Mouse (Mus musculus) liver, embryonic 11.5 days (tissue): ENCODE data around the gene Auts2. TPM values are rescaled to one million over a fixed set of nuclear protein-coding genes. Genes with fewer than 3 reads are reported as not detected.

ENCODE experiments used
- ATAC-seq: fragments of 200-750 bp; cut with Nextera tagmentation; replicated peaks from 2 replicates; pipeline ENCODE4 v1.8.0; 2017; ENCODE audit warnings: moderate number of reproducible peaks, mild to moderate bottlenecking, moderate TSS enrichment, moderate library complexity; ENCODE audit not compliant: low FRiP score
- DNase-seq: peaks from one replicate; pipeline ENCODE4 v3.0.0-alpha.2; 2017; ENCODE audit warnings: low spot score
- H3K27ac ChIP-seq: fragments of 300-500 bp; sonication (generic); 2 replicates; pipeline ENCODE4 v1.5.1; 2014; ENCODE audit warnings: mild to moderate bottlenecking, low read depth, low read length, control low read depth
- H3K27me3 ChIP-seq: fragments of 300-500 bp; sonication (generic); replicated peaks from 2 replicates; pipeline ENCODE4 v1.6.1; 2014; ENCODE audit warnings: low read length, mixed read lengths; ENCODE audit not compliant: control insufficient read depth, insufficient read depth
- H3K36me3 ChIP-seq: fragments of 300-500 bp; sonication (generic); 2 replicates; pipeline ENCODE4 v1.6.1; 2014; ENCODE audit warnings: mild to moderate bottlenecking, low read length, moderate library complexity, mixed read lengths; ENCODE audit not compliant: control insufficient read depth, insufficient read depth
- H3K4me1 ChIP-seq: fragments of 300-500 bp; sonication (generic); replicated peaks from 2 replicates; pipeline ENCODE4 v1.6.1; 2014; ENCODE audit warnings: low read length, mixed read lengths; ENCODE audit not compliant: control insufficient read depth, insufficient read depth
- H3K4me2 ChIP-seq: fragments of 300-500 bp; sonication (generic); 2 replicates; pipeline ENCODE4 v1.6.1; 2014; ENCODE audit warnings: mild to moderate bottlenecking, control low read depth, moderate library complexity
- H3K4me3 ChIP-seq: fragments of 300-500 bp; sonication (generic); 2 replicates; pipeline ENCODE4 v1.5.1; 2014; ENCODE audit warnings: low read depth, low read length, control low read depth
- H3K9ac ChIP-seq: fragments of 300-500 bp; sonication (generic); 2 replicates; pipeline ENCODE4 v1.6.1; 2014; ENCODE audit warnings: low read depth, low read length, control low read depth
- H3K9me3 ChIP-seq: fragments of 300-500 bp; sonication (generic); 2 replicates; pipeline ENCODE4 v1.6.1; 2016; ENCODE audit warnings: low read length, inconsistent platforms, mixed read lengths; ENCODE audit not compliant: control insufficient read depth
- WGBS: fragments of 180-500 bp; shearing (Covaris S2); extraction: QIAGEN DNeasy Blood & Tissue Kit; methylation state at CpG from one replicate; pipeline ENCODE4 v1.1.7; 2014; 5-methylcytosine and 5-hydroxymethylcytosine counted together
- polyA plus RNA-seq: library from polyadenylated mRNA; unstranded; fragments of >200 nt; fragmentation: Nextera tagmentation; extraction: Ambion mirVana; gene quantifications from 2 replicates; pipeline ENCODE4 v1.2.1, GENCODE M21; 2014

Auts2 gene
- polyA plus RNA-seq, 1 experiment from 2014 or later = 13.8 TPM

DNA sequence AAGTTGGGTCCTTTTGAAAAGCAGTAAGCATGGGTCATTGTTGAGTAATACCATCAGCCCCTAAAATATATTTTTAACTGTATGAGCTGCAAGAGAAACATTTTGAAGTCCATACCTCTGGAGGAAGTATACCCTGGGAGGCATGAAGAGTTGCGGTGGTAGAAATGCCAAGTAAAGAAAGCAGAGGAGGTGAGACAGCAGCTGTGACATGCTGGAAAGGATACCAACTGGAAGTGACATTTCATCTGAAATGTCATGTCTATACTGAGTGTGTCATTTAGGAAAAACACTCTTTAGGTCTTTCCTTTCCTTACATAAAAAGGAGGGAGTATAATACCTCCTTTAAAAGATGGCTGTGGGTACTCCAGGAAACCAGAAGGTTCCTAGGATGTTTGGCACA is 336.9 kb downstream of the Auts2 start:
- no peaks in the 10 kb centered on the region for H3K27me3 ChIP-seq
- H3K4me1 ChIP-seq = no peaks in the 10 kb centered on the region
- no peak overlapping the region for H3K9ac ChIP-seq
- DNase-seq = no peak
- H3K9me3 ChIP-seq = no peaks in the 10 kb centered on the region
- no peak overlapping the region for H3K27ac ChIP-seq
- H3K4me3 ChIP-seq = no peak overlapping the region
- H3K4me2 ChIP-seq = no peak overlapping the region
- ATAC-seq = no peak
- 98% methylated on average over 1 of the region's 1 CpGs for WGBS
- no peaks in the 10 kb centered on the region for H3K36me3 ChIP-seq

DNA sequence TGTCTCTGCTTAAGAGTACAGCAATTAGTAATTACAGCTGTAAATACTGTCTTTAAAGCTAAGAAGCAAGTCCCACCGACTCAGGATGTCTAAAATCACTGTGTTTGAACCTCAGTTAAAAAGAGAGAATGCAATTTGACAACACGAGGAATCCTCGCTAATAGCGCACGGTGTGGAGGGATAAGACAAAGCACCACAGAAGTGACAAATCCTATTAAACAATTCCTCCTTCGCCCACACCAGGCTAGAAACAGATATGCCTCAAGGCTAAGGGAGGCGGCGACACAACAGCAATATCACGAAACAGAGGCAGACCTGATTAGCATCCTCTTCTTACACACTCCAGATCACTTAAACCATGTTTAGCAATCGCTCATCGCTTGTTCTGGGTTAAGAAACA is 339.3 kb downstream of the Auts2 start:
- Histone ChIP-seq H3K36me3 (no peaks in the 10 kb centered on the region), H3K27ac (no peak overlapping the region), H3K4me2 (no peak overlapping the region), H3K4me1 (0 out of 2 replicates have a peak, but pooled peaks cover 4% of the 10 kb centered on the region), H3K27me3 (no peaks in the 10 kb centered on the region), H3K9me3 (no peaks in the 10 kb centered on the region), H3K4me3 (no peak overlapping the region), H3K9ac (no peak overlapping the region)
- DNase-seq (no peak), ATAC-seq (no peak)
- WGBS = 82% methylated on average over 11 of the region's 11 CpGs

DNA sequence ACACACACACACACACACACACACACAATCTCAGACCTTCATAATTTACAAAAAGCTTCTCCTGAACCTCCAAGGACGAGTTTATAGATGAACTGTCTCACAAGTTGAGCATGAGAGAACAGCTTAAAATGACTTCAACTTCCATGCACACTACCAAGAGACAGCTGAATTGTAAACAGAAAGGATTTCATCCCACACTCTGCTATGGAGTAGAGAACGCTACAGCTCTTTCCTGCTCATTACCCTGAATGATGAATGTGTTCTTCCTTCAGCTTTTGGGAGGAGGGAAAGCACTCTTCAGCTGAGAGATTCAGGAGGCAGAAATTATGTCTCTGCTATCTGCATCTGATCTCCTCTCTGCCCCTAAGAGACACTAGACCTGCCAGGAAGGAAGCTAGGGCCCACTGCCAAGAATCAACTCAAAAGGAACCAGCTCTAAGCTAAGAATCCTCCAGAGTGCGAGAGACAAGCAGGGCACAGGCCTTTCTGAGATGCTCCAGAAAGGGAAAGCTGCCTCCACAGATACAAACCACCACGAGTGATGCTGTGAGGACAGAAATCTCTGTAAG is 342.0 kb downstream of the Auts2 start:
- ATAC-seq (no peak), DNase-seq (no peak)
- H3K27ac ChIP-seq = no peak overlapping the region
- H3K4me1 ChIP-seq = 0 out of 2 replicates have a peak, but pooled peaks cover 4% of the 10 kb centered on the region
- H3K27me3 ChIP-seq = no peaks in the 10 kb centered on the region
- WGBS = 39% methylated on average over 4 of the region's 4 CpGs
- H3K4me2 ChIP-seq = no peak overlapping the region
- H3K9ac ChIP-seq = no peak overlapping the region
- no peaks in the 10 kb centered on the region for H3K9me3 ChIP-seq
- H3K36me3 ChIP-seq = no peaks in the 10 kb centered on the region
- no peak overlapping the region for H3K4me3 ChIP-seq

DNA sequence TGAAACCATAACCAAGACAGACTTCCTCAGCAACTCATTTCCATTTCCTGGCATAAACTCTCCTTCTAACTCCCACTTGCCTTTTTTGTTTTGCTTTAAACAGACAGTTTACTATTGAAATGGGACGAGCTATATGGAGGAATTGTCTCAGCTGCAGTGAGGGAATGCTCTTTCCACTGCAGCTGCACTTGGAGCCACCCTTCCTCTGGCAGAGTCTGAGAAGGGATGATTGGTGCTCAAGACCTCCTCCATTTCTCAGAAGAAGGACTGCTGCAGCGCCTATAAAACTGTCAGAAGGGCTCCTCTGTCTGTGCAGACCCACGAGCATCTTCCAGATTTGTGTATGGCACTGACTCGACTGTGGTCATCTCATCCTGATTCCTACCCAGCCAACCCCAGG is 342.5 kb downstream of the Auts2 start:
- ATAC-seq = no peak
- H3K4me3 ChIP-seq = no peak overlapping the region
- 66% methylated on average over 4 of the region's 4 CpGs for WGBS

DNA sequence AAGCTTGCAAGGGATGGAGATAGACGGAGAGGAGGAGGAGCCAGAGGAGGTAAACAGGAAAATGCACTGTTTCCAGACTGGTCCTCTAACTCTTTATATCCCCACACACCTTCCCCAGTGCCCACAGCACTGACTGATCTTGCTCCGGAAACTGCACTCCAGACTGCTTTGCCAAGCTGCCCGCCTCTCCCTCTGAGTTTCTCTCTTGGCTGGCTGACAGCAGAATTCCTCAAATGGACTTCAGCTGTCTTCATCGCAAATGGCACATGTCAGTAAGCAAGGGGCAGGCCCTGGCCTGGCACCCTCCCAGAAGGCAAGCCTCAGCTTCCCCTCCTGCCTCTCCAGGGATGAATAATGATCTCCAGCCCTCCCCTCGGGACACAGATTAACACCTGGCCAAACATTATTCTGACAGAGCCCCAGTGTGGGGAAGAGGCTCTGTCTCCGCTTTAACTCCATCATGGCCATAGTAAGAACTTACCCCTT is 348.1 kb downstream of the Auts2 start:
- Histone ChIP-seq H3K27me3 (no peaks in the 10 kb centered on the region), H3K9ac (no peak overlapping the region), H3K4me2 (no peak overlapping the region), H3K4me3 (no peak overlapping the region), H3K36me3 (no peaks in the 10 kb centered on the region), H3K9me3 (no peaks in the 10 kb centered on the region), H3K4me1 (peaks cover 3% of the 10 kb centered on the region; the same call in 1 of the 2 replicates), H3K27ac (no peak overlapping the region)
- no peak for ATAC-seq
- no peak for DNase-seq
- WGBS = 47% methylated on average over 6 of the region's 6 CpGs

More for the DNA sequence above, 342.5 kb downstream of the Auts2 start:
- H3K36me3 ChIP-seq = no peaks in the 10 kb centered on the region
- no peak for DNase-seq
- H3K4me1 ChIP-seq = 0 out of 2 replicates have a peak, but pooled peaks cover 4% of the 10 kb centered on the region
- no peak overlapping the region for H3K27ac ChIP-seq
- H3K9me3 ChIP-seq = no peaks in the 10 kb centered on the region
- no peak overlapping the region for H3K9ac ChIP-seq
- no peaks in the 10 kb centered on the region for H3K27me3 ChIP-seq
- H3K4me2 ChIP-seq = no peak overlapping the region

DNA sequence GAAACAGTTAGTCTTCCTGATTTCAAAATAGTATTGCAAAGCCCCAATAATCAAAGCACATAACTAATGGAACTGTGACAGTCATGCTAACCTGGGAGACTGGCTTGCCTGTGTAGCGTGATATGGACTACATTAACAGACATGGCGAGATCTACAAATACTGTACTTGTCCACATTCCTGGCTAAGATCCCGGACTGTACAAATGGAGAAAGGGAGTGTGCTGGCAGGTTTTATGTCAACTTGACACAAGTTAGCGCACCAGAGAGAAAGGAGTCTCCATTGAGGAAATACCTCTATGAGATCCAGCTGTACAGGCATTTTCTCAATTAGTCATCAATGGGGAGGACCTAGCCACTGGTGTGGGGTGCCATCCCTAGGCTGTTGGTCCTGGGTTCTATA is 353.0 kb downstream of the Auts2 start:
- Histone ChIP-seq H3K36me3 (no peaks in the 10 kb centered on the region), H3K27ac (no peak overlapping the region), H3K9me3 (no peaks in the 10 kb centered on the region), H3K4me3 (no peak overlapping the region), H3K4me1 (no peaks in the 10 kb centered on the region; the same call in 1 of the 2 replicates), H3K27me3 (no peaks in the 10 kb centered on the region), H3K4me2 (no peak overlapping the region), H3K9ac (no peak overlapping the region)
- 80% methylated on average over 4 of the region's 4 CpGs for WGBS
- no peak for DNase-seq
- ATAC-seq = no peak

DNA sequence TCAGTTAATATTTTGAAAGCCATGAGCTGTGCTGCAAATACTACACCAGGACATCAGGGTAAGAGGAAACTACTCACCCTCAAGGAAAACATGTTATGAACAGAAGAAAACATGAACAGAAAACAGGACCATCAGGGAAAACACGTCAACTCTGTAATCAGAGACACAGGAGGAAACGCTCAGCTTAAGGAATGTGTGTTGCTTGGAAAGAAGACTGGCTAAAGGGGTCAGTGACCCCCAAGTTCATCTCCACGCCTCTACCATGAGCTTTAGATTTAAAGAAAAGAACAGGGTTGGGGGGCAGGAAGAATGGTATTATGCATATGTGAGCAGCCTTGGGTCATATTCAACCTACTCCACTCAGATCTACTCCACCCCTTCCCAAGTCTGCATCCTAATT is 356.5 kb downstream of the Auts2 start:
- 58% methylated on average over 3 of the region's 3 CpGs for WGBS
- H3K9ac ChIP-seq = no peak overlapping the region
- ATAC-seq (no peak), DNase-seq (no peak)
- no peak overlapping the region for H3K27ac ChIP-seq
- H3K4me2 ChIP-seq = no peak overlapping the region
- no peaks in the 10 kb centered on the region for H3K36me3 ChIP-seq
- H3K4me1 ChIP-seq = no peaks in the 10 kb centered on the region
- H3K9me3 ChIP-seq = no peaks in the 10 kb centered on the region
- no peak overlapping the region for H3K4me3 ChIP-seq
- no peaks in the 10 kb centered on the region for H3K27me3 ChIP-seq

DNA sequence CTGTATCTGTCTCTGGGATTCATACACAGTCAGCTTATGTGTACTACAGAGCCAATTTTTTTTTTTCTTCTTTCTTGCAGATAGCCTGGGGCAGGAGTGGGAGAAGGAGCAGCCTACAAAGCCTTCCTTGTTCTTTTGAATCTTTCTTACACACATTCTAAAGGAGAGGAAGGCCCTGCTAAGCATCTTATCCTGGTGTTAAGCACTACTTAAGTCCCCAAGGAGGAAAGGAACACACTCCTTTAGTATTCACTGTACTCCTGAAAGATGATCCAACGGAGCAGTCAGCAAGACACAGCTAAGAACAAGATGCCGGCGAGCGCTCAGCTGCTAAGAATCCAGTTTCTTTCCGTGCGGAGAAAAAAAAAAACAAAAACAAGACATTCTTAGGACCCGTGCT is 356.9 kb downstream of the Auts2 start:
- no peak for DNase-seq
- no peaks in the 10 kb centered on the region for H3K9me3 ChIP-seq
- H3K4me3 ChIP-seq = no peak overlapping the region
- H3K27me3 ChIP-seq = no peaks in the 10 kb centered on the region
- no peaks in the 10 kb centered on the region for H3K4me1 ChIP-seq
- 73% methylated on average over 7 of the region's 7 CpGs for WGBS
- no peaks in the 10 kb centered on the region for H3K36me3 ChIP-seq
- H3K9ac ChIP-seq = no peak overlapping the region
- H3K4me2 ChIP-seq = no peak overlapping the region
- H3K27ac ChIP-seq = no peak overlapping the region
- ATAC-seq = no peak

DNA sequence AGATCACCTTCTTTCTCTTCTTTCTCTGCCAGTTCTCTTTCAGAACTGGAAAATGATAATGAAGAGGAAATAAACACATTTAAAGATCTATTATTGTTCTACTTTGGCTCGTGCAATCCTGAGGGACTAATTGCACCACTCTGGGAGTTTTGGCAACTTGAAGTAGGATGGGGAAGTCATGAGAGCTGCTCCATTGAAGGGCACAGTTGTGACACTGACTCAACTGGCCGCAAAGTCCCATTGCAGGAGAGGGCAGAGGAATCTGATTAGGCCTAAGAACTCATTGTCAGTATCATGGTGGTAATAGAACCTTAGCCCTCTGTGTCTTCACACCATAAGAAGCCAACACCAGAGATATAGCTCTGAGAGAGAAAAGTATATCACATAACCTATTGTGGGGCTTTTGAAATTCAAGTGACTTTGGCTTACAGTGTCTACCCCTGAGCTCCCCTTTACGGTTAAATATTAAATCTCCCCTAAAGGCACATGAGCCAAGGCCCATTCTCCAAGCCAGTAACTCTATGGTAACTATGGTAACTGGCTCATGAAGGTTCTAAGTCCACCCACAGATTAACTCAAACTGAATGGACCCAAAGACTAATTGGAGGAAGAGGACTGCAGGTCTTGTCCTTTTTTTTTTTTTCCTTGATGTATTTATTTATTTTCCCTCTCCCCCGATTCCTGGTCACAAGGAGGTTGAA is 358.6 kb downstream of the Auts2 start:
- H3K36me3 ChIP-seq = no peaks in the 10 kb centered on the region
- H3K9ac ChIP-seq = no peak overlapping the region
- ATAC-seq (peak; percentile 58; the same call in 1 of the 2 replicates), DNase-seq (no peak)
- WGBS = 64% methylated on average over 4 of the region's 4 CpGs
- H3K4me2 ChIP-seq = 0 out of 2 replicates have a peak overlapping the region, but pooled peaks have one; percentile 20
- H3K4me1 ChIP-seq = no peaks in the 10 kb centered on the region
- H3K27me3 ChIP-seq = no peaks in the 10 kb centered on the region
- no peaks in the 10 kb centered on the region for H3K9me3 ChIP-seq
- H3K27ac ChIP-seq = no peak overlapping the region
- H3K4me3 ChIP-seq = no peak overlapping the region
